Mouse (Mus musculus) bone marrow, adult 2 months (tissue): ENCODE data around the gene Thap7.

ENCODE experiments used
- CTCF ChIP-seq: fragments of 200-500 bp; IDR thresholded peaks from 2 replicates; pipeline ENCODE4 v1.5.1; 2011; ENCODE audit warnings: low read length, control low read depth; ENCODE audit not compliant: control insufficient read depth, insufficient read depth
- POLR2A ChIP-seq: fragments of 200-500 bp; IDR thresholded peaks from 2 replicates; pipeline ENCODE4 v1.6.1; 2011; ENCODE audit warnings: low read depth, mild to moderate bottlenecking, control low read depth, low read length, borderline replicate concordance; ENCODE audit not compliant: control insufficient read depth

DNA sequence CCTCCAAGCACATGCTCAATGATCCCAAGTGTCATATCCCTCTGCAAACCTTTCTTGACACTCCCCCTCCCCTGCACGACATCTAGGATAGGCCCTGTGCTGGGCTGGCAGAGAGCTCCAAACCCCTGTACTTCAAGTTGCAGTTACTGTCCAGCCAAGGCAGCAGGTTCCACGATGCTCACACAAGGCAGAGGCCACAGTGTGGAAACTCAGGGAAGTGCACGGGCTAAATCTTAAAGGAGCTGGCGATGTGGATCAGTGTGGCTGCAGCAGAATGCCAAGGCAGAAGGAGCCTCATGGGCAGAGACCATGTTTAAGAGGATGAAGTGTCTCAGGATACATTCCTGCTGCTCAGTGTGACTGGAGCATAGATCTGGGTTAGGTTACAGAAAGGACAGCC, 35.2 kb upstream of the Thap7 start:
- TF ChIP-seq POLR2A: no peak
- no peak for TF ChIP-seq CTCF
